Mouse (Mus musculus): ENCODE results near the gene C2cd2l.

DNA sequence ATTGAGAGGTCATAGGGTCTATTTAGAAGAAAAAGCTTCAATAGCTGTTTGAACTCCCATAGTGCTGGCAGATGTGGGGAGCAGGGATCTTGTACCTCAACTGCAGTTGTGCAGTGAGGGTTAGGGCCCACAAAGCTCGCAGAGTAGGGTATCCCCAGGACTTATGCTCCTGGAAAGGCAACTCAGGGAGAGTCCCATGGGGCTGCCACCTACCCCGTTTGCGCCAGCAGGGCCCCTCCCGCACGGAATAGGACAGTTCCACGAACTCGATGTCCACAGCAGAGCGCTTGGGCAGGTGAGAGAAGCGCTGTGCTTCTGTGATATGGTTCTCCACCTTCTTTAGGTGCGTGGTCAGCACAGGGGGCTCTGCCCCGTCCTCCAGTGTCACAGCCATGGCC lies 33.1 kb downstream of the C2cd2l start:
- no peak for TF ChIP-seq GATA1 (IDR thresholded peaks at IDR 0.05; ENCODE audit: borderline replicate concordance, low read length)
- TF ChIP-seq CTCF (IDR thresholded peaks at IDR 0.05; ENCODE audit: low read depth, low read length), result no peak
- TF ChIP-seq TAL1 (conservative IDR thresholded peaks at IDR 0.05; ENCODE audit: low read depth, low read length), result no peak
- TF ChIP-seq POLR2AphosphoS5 (IDR thresholded peaks at IDR 0.05; ENCODE audit: insufficient replicate concordance, low read depth, low read length), result no peak
- TF ChIP-seq GATA2 (IDR thresholded peaks at IDR 0.05; ENCODE audit: borderline replicate concordance, low read depth, low read length), result no peak
